Mouse (Mus musculus): ENCODE measurements around the gene Zdhhc21.

DNA sequence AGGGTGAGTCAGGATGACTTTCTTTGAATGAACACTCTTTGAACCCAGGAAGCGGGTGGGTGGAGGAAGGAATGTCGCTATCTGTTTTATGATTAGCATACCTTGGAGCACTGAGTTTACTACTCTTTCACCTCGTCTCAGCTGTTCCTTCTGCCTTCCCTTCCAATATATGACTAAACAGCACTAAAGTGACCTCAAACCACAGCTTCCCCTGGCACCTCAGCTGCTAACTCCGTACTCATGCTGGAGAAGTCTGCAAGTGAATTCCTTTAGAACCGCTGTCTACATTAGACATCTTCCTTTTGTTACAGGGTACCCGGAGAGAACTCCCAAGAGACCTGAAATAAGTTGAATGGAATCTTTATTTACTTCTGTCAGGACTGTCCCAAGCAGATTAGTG is 11.2 kb upstream of the Zdhhc21 start:
- TF ChIP-seq CTCF (IDR thresholded peaks at IDR 0.05; ENCODE audit: borderline replicate concordance, control insufficient read depth, extremely low read depth, insufficient read depth, low read length, poor library complexity), result no peak
- TF ChIP-seq POLR2A (IDR thresholded peaks at IDR 0.05; ENCODE audit: control insufficient read depth, extremely low read depth, insufficient read depth, low read length, poor library complexity), result no peak
